Mouse (Mus musculus) liver, adult (tissue): ENCODE results near the gene Sytl4.

ENCODE experiments used
- GATA4 ChIP-seq: IDR thresholded peaks from 2 replicates; pipeline ENCODE4 v1.6.1; 2014; ENCODE audit warnings: mild to moderate bottlenecking, low read length; ENCODE audit not compliant: insufficient replicate concordance

Gene Sytl4

GRCm38 (mm10) chrX:133911397-133912103 is 70.1 kb downstream of the Sytl4 start:
- TF ChIP-seq GATA4: no peak

- no peak for TF ChIP-seq GATA4
Measured at GRCm38 (mm10) chrX:133908261-133908660, 73.4 kb downstream of the Sytl4 start, which contains the start of gene Srpx2. TSS of gene Srpx2 (plus strand) at chrX:133908426.

- TF ChIP-seq GATA4: no peak
Measured at GRCm38 (mm10) chrX:133898014-133898542, 83.5 kb downstream of the Sytl4 start, which contains the start of gene Tspan6. TSS of gene Tspan6 (minus strand) at chrX:133898429.

GRCm38 (mm10) chrX:133888111-133888510 is 93.5 kb downstream of the Sytl4 start:
- TF ChIP-seq GATA4: no peak

GRCm38 (mm10) chrX:133887308-133887707 is 94.3 kb downstream of the Sytl4 start:
- no peak for TF ChIP-seq GATA4
